Mouse (Mus musculus): Measurements from ENCODE around the gene Prlh.

The Prlh gene

DNA sequence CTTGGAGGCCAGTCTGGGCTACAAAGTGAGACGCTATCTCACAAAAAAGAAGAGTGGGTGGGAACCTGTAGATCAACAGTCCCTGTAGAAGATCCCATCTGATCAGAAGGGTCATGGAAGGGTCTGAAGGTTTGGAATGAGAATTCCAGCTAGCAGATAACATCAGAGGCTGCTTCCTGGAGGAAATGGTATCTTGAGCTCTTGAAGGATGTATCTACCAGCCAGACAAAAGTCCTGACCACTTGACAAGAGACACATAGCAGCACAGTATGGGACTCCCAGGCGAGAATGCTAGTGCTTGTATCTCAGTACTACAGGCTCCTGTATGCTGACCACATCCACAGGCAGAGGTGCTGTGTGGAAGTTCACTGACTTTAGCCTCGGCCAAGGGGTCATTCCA, 48.2 kb downstream of the Prlh start:
- DNase-seq (ENCODE audit: inconsistent ontology term), result no peak

DNA sequence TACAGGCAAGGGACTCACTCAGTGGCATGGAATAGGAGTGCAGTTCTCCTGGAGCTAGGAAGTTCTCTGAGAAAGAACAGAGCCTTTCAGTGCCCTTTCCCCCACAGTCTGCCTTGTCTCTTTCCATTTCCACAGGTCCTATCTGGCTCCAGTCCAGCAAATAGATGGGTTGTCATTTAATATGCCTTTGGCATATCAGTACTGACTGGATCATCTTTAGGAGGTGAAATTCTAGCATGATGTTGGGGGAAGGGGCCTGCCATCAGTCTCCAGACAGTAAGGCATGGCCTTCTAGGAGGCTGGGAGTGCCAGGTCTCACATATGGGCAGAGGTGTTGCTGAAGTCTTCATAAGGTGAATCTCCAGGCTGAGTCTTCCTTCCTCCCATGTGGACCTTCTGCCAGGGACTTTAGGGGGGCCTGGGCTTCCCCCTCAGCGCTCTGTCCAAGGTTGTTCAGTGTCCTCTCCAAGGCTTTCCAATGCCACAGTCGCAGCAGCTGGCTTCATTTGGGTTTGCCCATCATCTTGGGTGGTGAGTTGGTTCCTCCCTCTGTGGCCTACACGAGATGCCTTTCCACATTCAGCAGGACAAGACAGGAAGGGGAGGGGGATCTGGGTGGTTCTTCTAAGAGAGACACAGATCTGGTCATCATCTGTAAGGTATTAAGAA, 49.1 kb downstream of the Prlh start:
- DNase-seq (ENCODE audit: inconsistent ontology term), result no peak

DNA sequence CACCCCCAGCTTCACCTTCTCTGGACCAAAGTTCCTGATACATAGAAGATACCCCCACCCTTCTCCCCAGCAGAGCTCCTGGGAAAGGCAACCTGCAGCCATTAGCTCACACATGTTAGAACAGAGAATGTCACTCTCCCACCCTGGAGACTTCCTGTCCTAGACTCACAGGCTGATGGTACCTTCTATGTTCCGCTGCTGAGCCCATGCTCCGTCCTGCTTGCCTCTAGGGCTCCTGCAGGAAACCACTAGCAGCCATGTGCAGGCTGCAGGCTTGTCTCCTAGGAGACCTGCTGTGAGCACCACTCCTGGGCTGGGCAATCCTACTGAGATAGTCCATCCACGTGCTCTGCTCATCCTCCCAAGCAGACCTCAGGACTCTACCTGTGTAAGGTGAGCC, 49.7 kb downstream of the Prlh start:
- DNase-seq (ENCODE audit: inconsistent ontology term), result no peak
